Mouse (Mus musculus) megakaryocyte, embryonic 14.5 days (primary cell): ENCODE results near the gene Pfpl.

Source experiments
- FLI1 ChIP-seq: IDR thresholded peaks from 2 replicates; pipeline ENCODE4 v1.6.1; 2012; ENCODE audit warnings: low read length, inconsistent platforms, mixed read lengths
- GATA1 ChIP-seq: IDR thresholded peaks from 3 replicates; pipeline ENCODE4 v1.6.1; 2012; ENCODE audit warnings: mixed read lengths, low read length, inconsistent platforms, borderline replicate concordance

DNA sequence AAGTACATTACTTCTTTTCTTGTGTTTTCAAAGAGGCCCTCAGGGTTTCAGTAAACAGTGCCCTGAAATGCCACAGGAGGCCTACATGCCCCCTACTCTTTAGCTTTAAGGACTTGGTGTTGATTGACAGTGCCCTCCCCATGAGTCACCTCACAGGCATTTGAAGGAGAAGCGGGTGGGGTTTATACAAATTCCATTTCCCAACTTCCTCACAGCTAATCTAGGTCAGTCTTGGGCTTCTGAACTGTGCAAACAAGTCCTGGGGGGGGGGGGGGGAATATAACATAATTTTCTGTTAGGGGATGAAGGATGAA is 36.0 kb downstream of the Pfpl start:
- TF ChIP-seq GATA1, result no peak
- no peak for TF ChIP-seq FLI1
